Mouse (Mus musculus) liver, postnatal 0 days (tissue): ENCODE data around the gene Ank.

Experiments used
- CTCF ChIP-seq: sonication (generic); IDR thresholded peaks from 2 replicates; pipeline ENCODE4 v1.5.1; 2016; ENCODE audit warnings: antibody characterized with exemption, low read depth
- EP300 ChIP-seq: IDR thresholded peaks from 2 replicates; pipeline ENCODE4 v1.6.1; 2016; ENCODE audit warnings: antibody characterized with exemption, low read depth, mild to moderate bottlenecking

DNA sequence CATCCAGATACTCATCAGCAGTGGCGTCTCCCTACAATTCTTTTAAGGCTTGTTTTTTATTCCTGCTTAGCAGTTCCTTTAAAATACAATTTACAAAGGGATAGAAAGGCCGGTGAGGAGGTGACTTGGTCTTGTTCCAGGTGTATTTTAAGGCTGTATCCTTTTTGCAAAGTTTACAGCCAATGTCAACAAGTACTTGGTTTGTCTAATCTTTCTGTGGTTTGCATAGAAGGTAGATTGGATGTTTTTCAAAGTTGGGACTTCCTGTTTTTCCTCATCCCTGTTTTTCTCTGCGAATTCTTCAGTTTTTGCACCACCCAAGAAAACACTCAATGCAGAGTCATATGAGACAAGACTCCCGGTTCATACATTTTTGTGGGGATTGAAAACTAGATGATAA, 62.4 kb downstream of the Ank start:
- TF ChIP-seq CTCF (no peak), EP300 (no peak)
